9 mouse cellular contexts compared by ENCODE assay signal in genomic region chr7:7295595-7295994, GRCm38 (mm10). TPM values are rescaled to one million over a fixed set of nuclear protein-coding genes. Genes with fewer than 3 reads are reported as not detected.
DNase-seq lines count a peak whose midpoint lies in the region; ATAC-seq and TF ChIP-seq lines count a peak whose summit lies in the region.
"Had no signal": no experiment of that assay in that cellular context is flagged by ENCODE, and none has a peak within 500 bp of the region (broad histone marks: within the 10 kb centered on the region; RNA-seq: fewer than 3 reads in every experiment).

No protein-coding gene starts in this region.

- H3K9me3 ChIP-seq in intestine, embryonic 14.5 days (ENCODE audit: control insufficient read depth, low read length): no peaks in the 10 kb centered on the region
- 0 out of 2 replicates have a peak, but pooled peaks cover 3% of the 10 kb centered on the region for H3K9me3 ChIP-seq in intestine, embryonic 16.5 days (ENCODE audit: control insufficient read depth, low read length)
- no peaks in the 10 kb centered on the region for H3K9me3 ChIP-seq in ES-E14 (ENCODE audit: control insufficient read depth, insufficient read depth, low read depth, low read length)
- H3K9me3 ChIP-seq in limb, embryonic 10.5 days (replicated peaks): no peaks in the 10 kb centered on the region; the same call in 1 of the 2 replicates

- H3K4me2 ChIP-seq in intestine, embryonic 14.5 days (ENCODE audit: low read length): no peak overlapping the region
- H3K4me2 ChIP-seq in intestine, embryonic 16.5 days (ENCODE audit: low read depth, low read length): no peak overlapping the region

- H3K27me3 ChIP-seq in intestine, embryonic 14.5 days (replicated peaks; ENCODE audit: control insufficient read depth, insufficient read depth, low read length): no peaks in the 10 kb centered on the region
- H3K27me3 ChIP-seq in intestine, embryonic 16.5 days (replicated peaks; ENCODE audit: control insufficient read depth, insufficient read depth, low read length): no peaks in the 10 kb centered on the region
- no peaks in the 10 kb centered on the region for H3K27me3 ChIP-seq in limb, embryonic 10.5 days (ENCODE audit: low read depth, poor library complexity, severe bottlenecking)

- H3K4me3 ChIP-seq in intestine, embryonic 14.5 days (ENCODE audit: low read depth, low read length): no peak overlapping the region
- H3K4me3 ChIP-seq in intestine, embryonic 16.5 days (ENCODE audit: low read length): no peak overlapping the region
- H3K4me3 ChIP-seq in ES-E14 (ENCODE audit: insufficient read depth in 1 of 2, low read depth in 1 of 2, low read length in 2 of 2, poor library complexity in 1 of 2, severe bottlenecking in 1 of 2): no peak overlapping the region
- no peak overlapping the region for H3K4me3 ChIP-seq in bone marrow, adult 2 months (replicated peaks; ENCODE audit: control insufficient read depth, low read depth, low read length)
- no peak overlapping the region for H3K4me3 ChIP-seq in limb, embryonic 10.5 days
- H3K4me3 ChIP-seq: erythroblast, embryonic 14.5 days had no signal

- 80% methylated on average over 16 of the region's 16 CpGs for WGBS in intestine, embryonic 14.5 days
- 84% methylated on average over 16 of the region's 16 CpGs for WGBS in intestine, embryonic 16.5 days
- WGBS in bone marrow, adult 2 months: 63% methylated on average over 16 of the region's 16 CpGs
- WGBS in limb, embryonic 10.5 days: 82% methylated on average over 16 of the region's 16 CpGs

- in situ Hi-C loops in ES-E14 (cut with MboI; ENCODE audit: low sequenced_read_pairs in 2 of 2, unreplicated experiment in 2 of 2): no loop called here

- no peak overlapping the region for H3K9ac ChIP-seq in intestine, embryonic 14.5 days (ENCODE audit: low read length)
- H3K9ac ChIP-seq in intestine, embryonic 16.5 days (ENCODE audit: low read depth, low read length): no peak overlapping the region
- no peak overlapping the region for H3K9ac ChIP-seq in ES-E14 (ENCODE audit: insufficient read depth, low read depth, low read length, poor library complexity, severe bottlenecking)

- TF ChIP-seq CTCF in bone marrow, adult 2 months (IDR thresholded peaks at IDR 0.05; ENCODE audit: control insufficient read depth, insufficient read depth, low read length): peak; percentile 55

- TF ChIP-seq POLR2A in bone marrow, adult 2 months (IDR thresholded peaks at IDR 0.05; ENCODE audit: borderline replicate concordance, control insufficient read depth, low read depth, low read length): no peak

- H3K27ac ChIP-seq in intestine, embryonic 14.5 days (ENCODE audit: low read depth): no peak overlapping the region
- no peak overlapping the region for H3K27ac ChIP-seq in intestine, embryonic 16.5 days (ENCODE audit: low read length)
- no peak overlapping the region for H3K27ac ChIP-seq in ES-E14 (ENCODE audit: insufficient read depth, low read depth, low read length, poor library complexity, severe bottlenecking)
- no peak overlapping the region for H3K27ac ChIP-seq in bone marrow, adult 2 months (ENCODE audit: control insufficient read depth, insufficient read depth, low read depth, low read length, poor library complexity)
- H3K27ac ChIP-seq in limb, embryonic 10.5 days: no peak overlapping the region

- peak; percentile 54 for DNase-seq in intestine, embryonic 14.5 days (ENCODE audit: low spot score)
- DNase-seq in ES-E14 (ENCODE audit: low read depth, low spot score): no peak
- peak; percentile 27 for DNase-seq in gastrocnemius, postnatal 25 days
- DNase-seq in limb, embryonic 10.5 days (ENCODE audit: low spot score): peak; percentile 51
- DNase-seq in right cerebral cortex, postnatal 25 days: peak; percentile 32

- peaks cover 51% of the 10 kb centered on the region for H3K36me3 ChIP-seq in intestine, embryonic 14.5 days (ENCODE audit: control insufficient read depth, insufficient read depth, low read length)
- H3K36me3 ChIP-seq in intestine, embryonic 16.5 days (ENCODE audit: control insufficient read depth, insufficient read depth, low read length): peaks cover 13% of the 10 kb centered on the region; the same call in 1 of the 2 replicates
- peaks cover 5% of the 10 kb centered on the region; the same call in 1 of the 2 replicates for H3K36me3 ChIP-seq in ES-E14 (ENCODE audit: control insufficient read depth, insufficient read depth, low read length, poor library complexity, severe bottlenecking)
- H3K36me3 ChIP-seq in limb, embryonic 10.5 days: peaks cover 49% of the 10 kb centered on the region

- no peak for ATAC-seq in intestine, embryonic 14.5 days (replicated peaks; ENCODE audit: low FRiP score, low TSS enrichment, low read depth)
- no peak for ATAC-seq in intestine, embryonic 16.5 days
- no peak for ATAC-seq in erythroblast, adult 5-6 weeks (replicated peaks; ENCODE audit: low FRiP score, poor library complexity, severe bottlenecking)

- no peaks in the 10 kb centered on the region for H3K4me1 ChIP-seq in intestine, embryonic 14.5 days (replicated peaks; ENCODE audit: control insufficient read depth, insufficient read depth, low read length)
- H3K4me1 ChIP-seq in intestine, embryonic 16.5 days (ENCODE audit: control insufficient read depth, insufficient read depth, low read length): no peaks in the 10 kb centered on the region
- H3K4me1 ChIP-seq in ES-E14 (ENCODE audit: control insufficient read depth in 2 of 2, insufficient read depth in 2 of 2, low read length in 2 of 2, poor library complexity in 1 of 2): no peaks in the 10 kb centered on the region; a peak in 1 of 4 replicates
- peaks cover 3% of the 10 kb centered on the region for H3K4me1 ChIP-seq in bone marrow, adult 2 months (ENCODE audit: control insufficient read depth, insufficient read depth, low read length)
- H3K4me1 ChIP-seq in limb, embryonic 10.5 days: peaks cover 9% of the 10 kb centered on the region; the same call in 1 of the 2 replicates

TF ChIP-seq in ES-E14, 5 proteins besides CTCF, POLR2A, EP300 and RAD21:
- TF ChIP-seq ZNF384 (IDR thresholded peaks at IDR 0.05; ENCODE audit: low read depth, low read length) (no peak), MAFK (IDR thresholded peaks at IDR 0.05; ENCODE audit: insufficient read depth, low read depth, low read length) (no peak), CHD2 (IDR thresholded peaks at IDR 0.05; ENCODE audit: low read depth, low read length) (no peak), ZC3H11A (IDR thresholded peaks at IDR 0.05; ENCODE audit: borderline replicate concordance, low read depth, low read length) (peak; percentile 59; the same call in 1 of the 2 replicates), HCFC1 (IDR thresholded peaks at IDR 0.05; ENCODE audit: borderline replicate concordance, insufficient read depth, low read length) (no peak)
TF ChIP-seq in ES-E14: peak in this region for 1.

RNA-seq across cellular contexts. Expression of gene Clcn4, which starts 5.1 kb away (rescaled TPM):
- 46.0 and 55.5 TPM in 2 replicates for polyA plus RNA-seq in intestine, embryonic 14.5 days (2014; fragmentation: Nextera tagmentation; extraction: Ambion mirVana)
- polyA plus RNA-seq in intestine, embryonic 16.5 days (2015; fragmentation: Nextera tagmentation; extraction: Ambion mirVana): 51.0 and 54.0 TPM in 2 replicates
- total RNA-seq in ES-E14 (2012; rRNA removed): 7.6 and 8.2 TPM in 2 replicates
- 11.2 and 19.1 TPM in 2 replicates for polyA plus RNA-seq in bone marrow, adult 2 months (2011; ENCODE audit: insufficient read depth, insufficient read length, low replicate concordance, missing spikeins)
- 10 to 100 TPM; 28.8 to 33.9 TPM for total RNA-seq in gastrocnemius, postnatal 25 days (2021)
- 23.5 and 32.6 TPM in 2 replicates for polyA plus RNA-seq in limb, embryonic 10.5 days (2016; fragmentation: Nextera tagmentation; extraction: Ambion mirVana)
- total RNA-seq in erythroblast, adult 5-6 weeks (2015; ENCODE audit: low replicate concordance): 4.2 and 4.8 TPM in 2 replicates
- total RNA-seq in erythroblast, adult 5-6 weeks (2017; ENCODE audit: low replicate concordance): 10.1 and 10.6 TPM in 2 replicates

RNA-seq across cellular contexts. Expression of gene Gm45844, which starts 17.5 kb away (rescaled TPM):
- polyA plus RNA-seq in intestine, embryonic 14.5 days (2014; fragmentation: Nextera tagmentation; extraction: Ambion mirVana): 3.0 and 3.2 TPM in 2 replicates
- 3.6 and 4.2 TPM in 2 replicates for polyA plus RNA-seq in intestine, embryonic 16.5 days (2015; fragmentation: Nextera tagmentation; extraction: Ambion mirVana)
- not detected in 2 replicates for total RNA-seq in ES-E14 (2012; rRNA removed)
- 0.88 and 2.4 TPM in 2 replicates for polyA plus RNA-seq in bone marrow, adult 2 months (2011; ENCODE audit: insufficient read depth, insufficient read length, low replicate concordance, missing spikeins)
- 1 to 10 TPM in 1 of 2 experiments, under 1 TPM in 1; 0.99 to 2.2 TPM for total RNA-seq in gastrocnemius, postnatal 25 days (2021)
- polyA plus RNA-seq in limb, embryonic 10.5 days (2016; fragmentation: Nextera tagmentation; extraction: Ambion mirVana): 1.8 and 2.4 TPM in 2 replicates
- total RNA-seq in erythroblast, adult 5-6 weeks (2015; ENCODE audit: low replicate concordance): not detected in 2 replicates
- total RNA-seq in erythroblast, adult 5-6 weeks (2017; ENCODE audit: low replicate concordance): 0.70 TPM in 1 of 2 replicates, not detected in the other
- polyA plus RNA-seq: erythroblast, embryonic 14.5 days had no signal

RNA-seq across cellular contexts. Expression of gene Vmn2r30, which starts 41.8 kb away (rescaled TPM):
- 0.03 TPM in 1 of 2 replicates, not detected in the other for polyA plus RNA-seq in intestine, embryonic 14.5 days (2014; fragmentation: Nextera tagmentation; extraction: Ambion mirVana)
- not detected in 2 replicates for polyA plus RNA-seq in intestine, embryonic 16.5 days (2015; fragmentation: Nextera tagmentation; extraction: Ambion mirVana)
- total RNA-seq in ES-E14 (2012; rRNA removed): not detected in 2 replicates
- polyA plus RNA-seq in bone marrow, adult 2 months (2011; ENCODE audit: insufficient read depth, insufficient read length, low replicate concordance, missing spikeins): not detected in 2 replicates
- total RNA-seq in gastrocnemius, postnatal 25 days (2021): under 1 TPM in 1 of 2 experiments, not detected in 1; 0.03 TPM
- polyA plus RNA-seq in limb, embryonic 10.5 days (2016; fragmentation: Nextera tagmentation; extraction: Ambion mirVana): not detected in 2 replicates
- not detected in 2 replicates for total RNA-seq in erythroblast, adult 5-6 weeks (2015; ENCODE audit: low replicate concordance)
- total RNA-seq in erythroblast, adult 5-6 weeks (2017; ENCODE audit: low replicate concordance): not detected in 2 replicates
- polyA plus RNA-seq: erythroblast, embryonic 14.5 days had no signal

RNA-seq across cellular contexts. Expression of gene Vmn2r29, which starts 48.5 kb away (rescaled TPM):
- polyA plus RNA-seq in intestine, embryonic 14.5 days (2014; fragmentation: Nextera tagmentation; extraction: Ambion mirVana): 0.15 and 0.45 TPM in 2 replicates
- polyA plus RNA-seq in intestine, embryonic 16.5 days (2015; fragmentation: Nextera tagmentation; extraction: Ambion mirVana): 0.64 TPM in 1 of 2 replicates, not detected in the other
- total RNA-seq in ES-E14 (2012; rRNA removed): not detected in 2 replicates
- polyA plus RNA-seq in bone marrow, adult 2 months (2011; ENCODE audit: insufficient read depth, insufficient read length, low replicate concordance, missing spikeins): not detected in 2 replicates
- under 1 TPM in 1 of 2 experiments, not detected in 1; 0.13 TPM for total RNA-seq in gastrocnemius, postnatal 25 days (2021)
- 0.28 TPM in 2 replicates for polyA plus RNA-seq in limb, embryonic 10.5 days (2016; fragmentation: Nextera tagmentation; extraction: Ambion mirVana)
- total RNA-seq in erythroblast, adult 5-6 weeks (2015; ENCODE audit: low replicate concordance): not detected in 2 replicates
- 0.28 and 0.51 TPM in 2 replicates for total RNA-seq in erythroblast, adult 5-6 weeks (2017; ENCODE audit: low replicate concordance)
- polyA plus RNA-seq: erythroblast, embryonic 14.5 days had no signal
